Mouse (Mus musculus): ENCODE results near the gene P3h1. TPM values are rescaled to one million over a fixed set of nuclear protein-coding genes. Genes with fewer than 3 reads are reported as not detected.

Gene P3h1
- polyA plus RNA-seq, 1 experiment from 2014 or later = 38.4 TPM

GRCm38 (mm10) chr4:119195582-119196320, 37.0 kb upstream of the P3h1 start:
- H3K4me1 ChIP-seq = peaks cover 18% of the 10 kb centered on the region; the same call in 1 of the 2 replicates
- H3K27ac ChIP-seq = peak overlapping the region; percentile 60
- peaks cover under 1% of the 10 kb centered on the region; the same call in 1 of the 2 replicates for H3K36me3 ChIP-seq
- H3K27me3 ChIP-seq = no peaks in the 10 kb centered on the region
- peak overlapping the region; percentile 66 for H3K4me2 ChIP-seq
- H3K4me3 ChIP-seq = peak overlapping the region; percentile 83
- ATAC-seq (ENCODE audit: borderline replicate concordance, extremely low read depth, low FRiP score, low TSS enrichment) = no peak
- 8% methylated on average over 18 of the region's 18 CpGs for WGBS
- no peaks in the 10 kb centered on the region for H3K9me3 ChIP-seq
- H3K9ac ChIP-seq = peak overlapping the region; percentile 84

GRCm38 (mm10) chr4:119198105-119198504, 34.6 kb upstream of the P3h1 start:
- peaks cover 6% of the 10 kb centered on the region; the same call in 1 of the 2 replicates for H3K36me3 ChIP-seq
- H3K9ac ChIP-seq = no peak overlapping the region
- H3K9me3 ChIP-seq = no peaks in the 10 kb centered on the region
- H3K4me2 ChIP-seq = no peak overlapping the region
- H3K27ac ChIP-seq = no peak overlapping the region
- no peak overlapping the region for H3K4me3 ChIP-seq
- no peaks in the 10 kb centered on the region for H3K27me3 ChIP-seq
- H3K4me1 ChIP-seq = peaks cover 18% of the 10 kb centered on the region; the same call in 1 of the 2 replicates
- ATAC-seq (ENCODE audit: borderline replicate concordance, extremely low read depth, low FRiP score, low TSS enrichment) = no peak
- WGBS = 83% methylated on average over 6 of the region's 6 CpGs

GRCm38 (mm10) chr4:119204672-119205071, 28.0 kb upstream of the P3h1 start:
- Histone ChIP-seq H3K27me3 (no peaks in the 10 kb centered on the region), H3K4me2 (no peak overlapping the region), H3K9ac (no peak overlapping the region), H3K9me3 (no peaks in the 10 kb centered on the region), H3K4me1 (no peaks in the 10 kb centered on the region), H3K36me3 (peaks cover 6% of the 10 kb centered on the region; the same call in 1 of the 2 replicates), H3K27ac (no peak overlapping the region), H3K4me3 (no peak overlapping the region)
- ATAC-seq (ENCODE audit: borderline replicate concordance, extremely low read depth, low FRiP score, low TSS enrichment) = no peak
- 18% methylated on average over 8 of the region's 8 CpGs for WGBS

GRCm38 (mm10) chr4:119216667-119217066, 16.0 kb upstream of the P3h1 start:
- Histone ChIP-seq H3K27me3 (no peaks in the 10 kb centered on the region), H3K36me3 (no peaks in the 10 kb centered on the region), H3K4me1 (peaks cover 4% of the 10 kb centered on the region), H3K4me3 (no peak overlapping the region), H3K9ac (no peak overlapping the region), H3K9me3 (no peaks in the 10 kb centered on the region), H3K27ac (no peak overlapping the region), H3K4me2 (no peak overlapping the region)
- WGBS = 60% methylated on average over 8 of the region's 8 CpGs
- peak; percentile 50; the same call in 1 of the 2 replicates for ATAC-seq (ENCODE audit: borderline replicate concordance, extremely low read depth, low FRiP score, low TSS enrichment)

- Histone ChIP-seq H3K36me3 (no peaks in the 10 kb centered on the region), H3K4me2 (no peak within 1 kb of the TSS), H3K27ac (no peak within 1 kb of the TSS), H3K9me3 (no peaks in the 10 kb centered on the region), H3K27me3 (no peaks in the 10 kb centered on the region), H3K4me3 (no peak within 1 kb of the TSS), H3K4me1 (peaks cover 4% of the 10 kb centered on the region), H3K9ac (no peak within 1 kb of the TSS)
- ATAC-seq (ENCODE audit: borderline replicate concordance, extremely low read depth, low FRiP score, low TSS enrichment) = no peak
- WGBS = 12% methylated on average over 11 of the region's 11 CpGs
These were observed 14.5 kb upstream of the P3h1 start, which contains the start of gene Tmem269 for GRCm38 (mm10) chr4:119218169-119218568. TSS of gene Tmem269 (minus strand) at chr4:119218217.

- WGBS = 91% methylated on average over 1 of the region's 1 CpGs
- Histone ChIP-seq H3K9me3 (no peaks in the 10 kb centered on the region), H3K4me2 (no peak overlapping the region), H3K4me3 (no peak overlapping the region), H3K27ac (no peak overlapping the region), H3K27me3 (no peaks in the 10 kb centered on the region), H3K9ac (no peak overlapping the region), H3K4me1 (no peaks in the 10 kb centered on the region), H3K36me3 (peaks cover 46% of the 10 kb centered on the region)
- no peak for ATAC-seq (ENCODE audit: borderline replicate concordance, extremely low read depth, low FRiP score, low TSS enrichment)
These were observed 9.0 kb upstream of the P3h1 start for GRCm38 (mm10) chr4:119223696-119224095.

GRCm38 (mm10) chr4:119224534-119224933, 8.2 kb upstream of the P3h1 start:
- Histone ChIP-seq H3K36me3 (peaks cover 46% of the 10 kb centered on the region), H3K9me3 (no peaks in the 10 kb centered on the region), H3K4me1 (no peaks in the 10 kb centered on the region), H3K9ac (no peak overlapping the region), H3K27ac (no peak overlapping the region), H3K27me3 (no peaks in the 10 kb centered on the region), H3K4me2 (no peak overlapping the region), H3K4me3 (no peak overlapping the region)
- no peak for ATAC-seq (ENCODE audit: borderline replicate concordance, extremely low read depth, low FRiP score, low TSS enrichment)
- WGBS = 98% methylated on average over 3 of the region's 3 CpGs

- Histone ChIP-seq H3K9ac (no peak overlapping the region), H3K27ac (no peak overlapping the region), H3K4me3 (no peak overlapping the region), H3K4me1 (no peaks in the 10 kb centered on the region), H3K27me3 (no peaks in the 10 kb centered on the region), H3K4me2 (no peak overlapping the region), H3K9me3 (no peaks in the 10 kb centered on the region), H3K36me3 (peaks cover 46% of the 10 kb centered on the region)
- ATAC-seq (ENCODE audit: borderline replicate concordance, extremely low read depth, low FRiP score, low TSS enrichment) = no peak
- 84% methylated on average over 9 of the region's 9 CpGs for WGBS
These were observed 7.0 kb upstream of the P3h1 start for GRCm38 (mm10) chr4:119225719-119226118.

- Histone ChIP-seq H3K36me3 (peaks cover 46% of the 10 kb centered on the region), H3K4me2 (no peak overlapping the region), H3K27ac (no peak overlapping the region), H3K9me3 (no peaks in the 10 kb centered on the region), H3K4me3 (no peak overlapping the region), H3K4me1 (peaks cover 5% of the 10 kb centered on the region), H3K9ac (no peak overlapping the region), H3K27me3 (no peaks in the 10 kb centered on the region)
- 91% methylated on average over 11 of the region's 11 CpGs for WGBS
- no peak for ATAC-seq (ENCODE audit: borderline replicate concordance, extremely low read depth, low FRiP score, low TSS enrichment)
These were observed 6.0 kb upstream of the P3h1 start for GRCm38 (mm10) chr4:119226751-119227150.

GRCm38 (mm10) chr4:119233256-119233901, 664 bp downstream of the P3h1 start:
- Histone ChIP-seq H3K27me3 (no peaks in the 10 kb centered on the region), H3K4me3 (peak overlapping the region; percentile 64), H3K4me1 (peaks cover 13% of the 10 kb centered on the region), H3K9me3 (no peaks in the 10 kb centered on the region), H3K4me2 (peak overlapping the region; percentile 72), H3K9ac (peak overlapping the region; percentile 57), H3K36me3 (peaks cover 9% of the 10 kb centered on the region; the same call in 1 of the 2 replicates), H3K27ac (peak overlapping the region; percentile 77)
- peak; percentile 36 for ATAC-seq (ENCODE audit: borderline replicate concordance, extremely low read depth, low FRiP score, low TSS enrichment)
- WGBS = 1% methylated on average over 35 of the region's 36 CpGs

- H3K9ac ChIP-seq = no peak overlapping the region
- peaks cover 9% of the 10 kb centered on the region; the same call in 1 of the 2 replicates for H3K36me3 ChIP-seq
- peak overlapping the region; percentile 72 for H3K4me2 ChIP-seq
- peak overlapping the region; percentile 64 for H3K4me3 ChIP-seq
- H3K9me3 ChIP-seq = no peaks in the 10 kb centered on the region
- WGBS = 76% methylated on average over 3 of the region's 3 CpGs
- no peak for ATAC-seq (ENCODE audit: borderline replicate concordance, extremely low read depth, low FRiP score, low TSS enrichment)
- H3K27ac ChIP-seq = no peak overlapping the region
- H3K4me1 ChIP-seq = peaks cover 14% of the 10 kb centered on the region
- no peaks in the 10 kb centered on the region for H3K27me3 ChIP-seq
These were observed 1.6 kb downstream of the P3h1 start for GRCm38 (mm10) chr4:119234348-119234747.

- Histone ChIP-seq H3K4me3 (no peak overlapping the region), H3K9ac (no peak overlapping the region), H3K27ac (no peak overlapping the region), H3K36me3 (peaks cover 14% of the 10 kb centered on the region; the same call in 1 of the 2 replicates), H3K4me2 (no peak overlapping the region), H3K4me1 (peaks cover 7% of the 10 kb centered on the region), H3K27me3 (no peaks in the 10 kb centered on the region), H3K9me3 (no peaks in the 10 kb centered on the region)
- 77% methylated on average over 3 of the region's 3 CpGs for WGBS
- ATAC-seq (ENCODE audit: borderline replicate concordance, extremely low read depth, low FRiP score, low TSS enrichment) = no peak
These were observed 5.9 kb downstream of the P3h1 start for GRCm38 (mm10) chr4:119238661-119239060.
